Mouse (Mus musculus): ENCODE data around the gene Tex9.

GRCm38 (mm10) chr9:72437822-72438701, 54.0 kb downstream of the Tex9 start, which contains the start of gene Mns1:
- no peak for TF ChIP-seq CTCF (IDR thresholded peaks at IDR 0.05; ENCODE audit: control insufficient read depth, insufficient read depth, insufficient read length)
- peak; percentile 44 for TF ChIP-seq MAX (IDR thresholded peaks at IDR 0.05)
- no peak for TF ChIP-seq USF1 (IDR thresholded peaks at IDR 0.05; ENCODE audit: low read depth)
- no peak for TF ChIP-seq MYOG (IDR thresholded peaks at IDR 0.05; ENCODE audit: control insufficient read depth, extremely low read depth, insufficient read length)
